Mouse (Mus musculus) erythroblast, embryonic 14.5 days (primary cell): ENCODE data around the gene Ptprk. TPM values are rescaled to one million over a fixed set of nuclear protein-coding genes. Genes with fewer than 3 reads are reported as not detected.

Experiments
- H3K27me3 ChIP-seq: 2 replicates; pipeline ENCODE4 v1.6.1; 2012; ENCODE audit warnings: inconsistent platforms; ENCODE audit not compliant: control insufficient read depth
- H3K36me3 ChIP-seq: 2 replicates; pipeline ENCODE4 v1.6.1; 2012; ENCODE audit warnings: mild to moderate bottlenecking, inconsistent platforms; ENCODE audit not compliant: control insufficient read depth
- H3K4me1 ChIP-seq: 2 replicates; pipeline ENCODE4 v1.6.1; 2012; ENCODE audit warnings: inconsistent platforms; ENCODE audit not compliant: control insufficient read depth
- H3K4me3 ChIP-seq: replicated peaks from 2 replicates; pipeline ENCODE3; 2012; ENCODE audit warnings: moderate library complexity, mild to moderate bottlenecking, inconsistent platforms
- H3K9me3 ChIP-seq: 2 replicates; pipeline ENCODE4 v1.6.1; 2012; ENCODE audit warnings: low read length, inconsistent platforms, mixed read lengths; ENCODE audit not compliant: control insufficient read depth
- GATA1 ChIP-seq: IDR thresholded peaks from 2 replicates; pipeline ENCODE4 v1.6.1; 2012; ENCODE audit warnings: low read length, inconsistent platforms, mixed read lengths
- TAL1 ChIP-seq: IDR thresholded peaks from 3 replicates; pipeline ENCODE4 v1.6.1; 2012; ENCODE audit warnings: low read length, inconsistent platforms, mixed read lengths
- polyA plus RNA-seq: library from polyadenylated mRNA; stranded (reverse); fragments of >175 nt; gene quantifications from 2 replicates; pipeline ENCODE4 v1.2.3, GENCODE M21; 2012

Gene Ptprk
- polyA plus RNA-seq, 1 experiment, result 0.03 TPM

DNA sequence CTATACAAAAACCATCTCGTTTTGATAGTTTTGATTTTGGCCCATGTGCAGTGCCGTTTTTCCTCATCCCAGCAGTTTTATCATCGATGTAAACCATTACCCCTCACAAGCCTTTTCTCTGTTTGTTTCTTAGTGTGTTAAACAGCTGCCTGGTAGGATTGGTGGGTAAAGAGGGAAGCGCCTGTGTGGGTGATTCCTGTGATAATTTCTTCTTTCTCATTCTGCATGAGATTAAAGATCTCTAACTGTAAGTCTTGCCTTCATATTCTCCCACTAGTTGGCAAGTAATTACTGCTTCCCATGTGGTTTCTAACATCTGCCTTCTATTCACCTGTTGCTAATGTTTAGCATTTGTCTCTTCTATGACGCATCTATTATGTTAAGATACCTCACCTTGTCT is 116.8 kb downstream of the Ptprk start:
- Histone ChIP-seq H3K9me3 (no peaks in the 10 kb centered on the region), H3K4me3 (no peak overlapping the region), H3K36me3 (no peaks in the 10 kb centered on the region), H3K4me1 (no peaks in the 10 kb centered on the region), H3K27me3 (no peaks in the 10 kb centered on the region)
- TF ChIP-seq TAL1 (no peak), GATA1 (no peak)

DNA sequence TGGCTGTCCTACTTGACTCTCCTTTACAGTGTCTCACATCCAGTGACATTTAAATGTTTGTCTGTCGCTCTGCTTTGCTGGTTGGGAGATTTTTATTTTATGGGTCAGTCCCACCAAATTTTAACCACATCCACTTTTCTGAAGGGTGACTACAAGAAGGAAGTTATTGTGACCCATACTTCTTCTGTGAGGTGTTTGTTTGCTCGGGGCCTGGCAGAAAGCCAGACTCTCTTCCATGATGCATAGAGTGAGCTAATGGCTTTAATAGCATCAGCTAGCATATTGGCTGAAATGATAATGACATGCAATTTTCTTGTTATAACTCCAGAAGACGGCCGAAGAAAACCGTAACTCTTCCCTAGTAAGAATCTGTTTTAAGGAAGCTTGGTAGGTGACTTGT is 119.0 kb downstream of the Ptprk start:
- H3K4me1 ChIP-seq, result no peaks in the 10 kb centered on the region
- no peaks in the 10 kb centered on the region for H3K9me3 ChIP-seq
- H3K36me3 ChIP-seq, result no peaks in the 10 kb centered on the region
- no peak for TF ChIP-seq GATA1
- no peak for TF ChIP-seq TAL1
- H3K4me3 ChIP-seq, result no peak overlapping the region
- no peaks in the 10 kb centered on the region for H3K27me3 ChIP-seq

DNA sequence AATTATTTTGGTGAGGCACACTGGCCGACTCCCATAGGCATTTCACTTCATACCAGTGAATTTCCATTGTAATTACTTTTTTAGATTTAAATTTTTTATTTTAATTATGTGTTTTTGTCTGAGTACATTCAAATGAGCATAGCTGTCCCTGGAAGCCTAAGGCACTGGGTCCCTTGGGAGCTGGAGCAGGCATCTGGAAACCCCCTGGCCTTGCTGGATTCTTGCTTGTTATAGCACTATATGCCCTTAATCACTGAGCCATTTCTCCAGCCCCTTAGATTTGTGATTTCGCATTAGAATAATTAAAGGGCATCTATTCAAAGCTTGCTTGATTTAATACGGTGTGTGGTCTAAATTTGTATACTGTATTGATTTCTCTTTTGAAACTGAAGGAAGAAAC is 126.0 kb downstream of the Ptprk start:
- TF ChIP-seq GATA1, result no peak
- no peaks in the 10 kb centered on the region for H3K36me3 ChIP-seq
- no peaks in the 10 kb centered on the region for H3K27me3 ChIP-seq
- no peak overlapping the region for H3K4me3 ChIP-seq
- no peaks in the 10 kb centered on the region for H3K9me3 ChIP-seq
- no peaks in the 10 kb centered on the region for H3K4me1 ChIP-seq

DNA sequence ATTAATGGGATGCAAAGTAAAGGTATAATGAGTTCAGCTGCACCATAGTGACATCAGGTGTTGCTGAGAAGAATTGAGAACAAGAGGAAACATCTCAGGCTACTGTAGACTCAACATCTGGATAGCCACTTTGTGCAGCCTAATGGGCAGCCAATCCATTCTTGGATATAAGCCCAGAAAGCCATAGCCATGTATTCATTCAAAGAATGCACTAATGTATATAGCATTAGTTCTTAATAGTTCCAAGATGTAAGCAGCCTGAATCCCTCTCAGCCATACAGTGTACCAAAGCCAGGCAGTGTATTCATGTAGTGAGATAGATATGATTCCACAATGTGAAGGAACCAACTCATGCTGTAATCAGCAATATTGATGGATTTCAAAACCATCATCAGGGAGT is 134.8 kb downstream of the Ptprk start:
- Histone ChIP-seq H3K4me1 (no peaks in the 10 kb centered on the region), H3K4me3 (no peak overlapping the region), H3K27me3 (no peaks in the 10 kb centered on the region), H3K36me3 (no peaks in the 10 kb centered on the region), H3K9me3 (no peaks in the 10 kb centered on the region)
- TF ChIP-seq TAL1 (no peak), GATA1 (no peak)

DNA sequence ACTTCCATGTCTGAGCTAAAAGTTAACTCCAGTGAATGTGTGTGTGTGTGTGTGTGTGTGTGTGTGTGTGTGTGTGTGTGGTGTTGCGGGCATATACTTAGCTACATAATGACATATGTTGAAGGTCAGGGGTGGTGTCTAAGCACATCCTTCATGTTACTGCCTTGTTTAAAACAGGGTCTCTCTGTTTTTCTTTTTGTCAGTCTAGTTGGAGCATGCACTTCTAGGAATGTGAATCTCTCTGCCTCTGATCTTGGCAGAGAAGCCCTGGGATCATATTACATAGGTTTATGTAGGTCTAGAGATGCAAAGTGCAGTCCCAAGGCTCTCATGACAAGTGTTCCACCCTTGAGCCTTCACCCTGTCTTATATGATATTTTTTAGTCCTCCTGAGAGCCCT is 137.5 kb downstream of the Ptprk start:
- Histone ChIP-seq H3K9me3 (no peaks in the 10 kb centered on the region), H3K4me3 (no peak overlapping the region), H3K36me3 (no peaks in the 10 kb centered on the region), H3K4me1 (no peaks in the 10 kb centered on the region), H3K27me3 (no peaks in the 10 kb centered on the region)
- TF ChIP-seq GATA1 (no peak), TAL1 (no peak)

DNA sequence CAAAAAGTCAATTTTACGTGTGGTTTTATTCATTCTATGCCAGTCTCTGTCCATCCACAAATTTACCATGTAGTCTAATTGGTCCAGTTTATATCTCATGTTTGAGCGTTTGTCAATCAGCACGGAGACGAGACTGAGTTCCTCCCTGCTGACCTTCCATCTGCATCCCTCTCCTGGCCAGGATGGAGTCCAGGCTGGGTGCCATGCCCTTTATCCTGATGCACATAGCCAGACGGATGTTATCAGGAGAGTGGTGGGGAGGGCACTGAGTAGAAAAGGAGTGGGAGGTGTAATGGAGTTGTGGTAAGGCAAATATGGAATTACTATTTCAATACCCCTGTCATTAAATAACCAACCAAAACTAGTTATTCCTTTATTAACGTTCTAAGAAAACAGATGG is 140.5 kb downstream of the Ptprk start:
- H3K4me1 ChIP-seq, result no peaks in the 10 kb centered on the region
- TF ChIP-seq TAL1 (no peak), GATA1 (no peak)

DNA sequence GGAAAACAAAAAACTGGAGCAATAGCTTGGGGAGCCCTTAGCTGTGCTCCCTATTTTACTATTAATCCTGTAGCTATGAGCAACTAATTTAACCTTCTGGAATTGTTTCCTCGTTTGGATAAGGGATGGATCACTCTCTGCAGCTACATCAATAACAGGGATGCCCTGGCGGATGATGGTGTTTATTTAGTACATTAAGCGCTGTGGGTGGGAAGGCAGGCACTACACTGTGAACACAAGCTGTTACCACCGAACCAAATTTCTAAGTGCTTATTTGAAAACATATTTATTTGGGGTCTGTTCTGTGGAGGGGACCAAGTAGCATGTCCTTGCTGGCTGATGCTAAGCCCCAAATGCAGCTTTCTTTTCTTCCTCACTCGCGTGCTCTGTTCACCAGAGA is 149.0 kb downstream of the Ptprk start:
- Histone ChIP-seq H3K27me3 (no peaks in the 10 kb centered on the region), H3K9me3 (no peaks in the 10 kb centered on the region), H3K4me3 (no peak overlapping the region), H3K4me1 (no peaks in the 10 kb centered on the region), H3K36me3 (no peaks in the 10 kb centered on the region)
- TF ChIP-seq TAL1, result no peak
- TF ChIP-seq GATA1, result no peak

More for the DNA sequence above, 140.5 kb downstream of the Ptprk start:
- Histone ChIP-seq H3K4me3 (no peak overlapping the region), H3K36me3 (no peaks in the 10 kb centered on the region), H3K27me3 (no peaks in the 10 kb centered on the region), H3K9me3 (no peaks in the 10 kb centered on the region)

DNA sequence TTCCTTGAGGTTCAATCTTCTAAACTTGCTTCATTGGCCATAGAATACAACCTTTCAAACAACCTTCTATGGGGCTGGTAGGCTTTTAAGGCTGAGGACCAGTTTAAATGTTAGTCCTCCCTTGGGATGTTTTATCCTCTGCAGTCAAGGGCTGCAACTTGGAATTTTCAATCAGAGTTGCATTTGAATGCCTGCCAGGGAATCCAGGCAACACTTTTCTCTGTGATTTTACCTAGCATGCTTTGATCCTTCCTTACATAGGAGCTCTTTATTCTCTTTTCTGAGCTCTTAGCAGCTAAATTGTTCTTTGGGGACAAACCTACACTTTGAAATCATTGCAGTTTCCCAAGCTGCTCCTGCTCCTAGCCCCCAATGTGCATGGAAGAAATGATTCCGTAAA is 149.8 kb downstream of the Ptprk start:
- TF ChIP-seq GATA1, result no peak
- TF ChIP-seq TAL1, result no peak
- Histone ChIP-seq H3K27me3 (no peaks in the 10 kb centered on the region), H3K9me3 (no peaks in the 10 kb centered on the region), H3K36me3 (no peaks in the 10 kb centered on the region), H3K4me3 (no peak overlapping the region), H3K4me1 (no peaks in the 10 kb centered on the region)

DNA sequence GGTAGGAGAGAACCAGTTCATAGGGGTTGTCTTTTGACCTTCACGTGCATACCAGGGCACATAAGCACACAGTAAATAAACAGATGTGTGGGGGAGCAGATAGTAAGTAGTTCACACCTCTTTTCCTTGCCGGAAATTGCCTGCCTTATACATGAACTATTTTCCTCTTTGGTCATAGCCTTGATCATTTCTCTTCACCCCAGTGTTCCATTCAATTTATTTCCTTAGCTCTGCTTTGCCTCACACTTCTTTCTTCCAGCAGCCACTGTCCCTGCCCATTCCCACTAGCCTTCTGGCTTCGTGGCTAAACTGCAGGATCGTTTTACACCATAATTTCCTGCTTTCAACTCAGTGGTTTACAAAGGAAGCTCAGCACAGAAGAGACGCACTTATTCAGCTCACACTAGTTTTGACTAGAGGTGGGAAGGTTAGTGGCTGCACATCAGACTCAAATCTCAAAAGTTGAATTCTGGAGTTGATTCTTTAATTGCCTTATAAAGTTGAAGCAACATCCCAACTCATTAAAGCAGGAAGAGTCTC is 151.0 kb downstream of the Ptprk start:
- H3K27me3 ChIP-seq, result no peaks in the 10 kb centered on the region
- H3K36me3 ChIP-seq, result no peaks in the 10 kb centered on the region
- TF ChIP-seq GATA1 (no peak), TAL1 (no peak)
- no peak overlapping the region for H3K4me3 ChIP-seq
- no peaks in the 10 kb centered on the region for H3K9me3 ChIP-seq
- no peaks in the 10 kb centered on the region for H3K4me1 ChIP-seq

DNA sequence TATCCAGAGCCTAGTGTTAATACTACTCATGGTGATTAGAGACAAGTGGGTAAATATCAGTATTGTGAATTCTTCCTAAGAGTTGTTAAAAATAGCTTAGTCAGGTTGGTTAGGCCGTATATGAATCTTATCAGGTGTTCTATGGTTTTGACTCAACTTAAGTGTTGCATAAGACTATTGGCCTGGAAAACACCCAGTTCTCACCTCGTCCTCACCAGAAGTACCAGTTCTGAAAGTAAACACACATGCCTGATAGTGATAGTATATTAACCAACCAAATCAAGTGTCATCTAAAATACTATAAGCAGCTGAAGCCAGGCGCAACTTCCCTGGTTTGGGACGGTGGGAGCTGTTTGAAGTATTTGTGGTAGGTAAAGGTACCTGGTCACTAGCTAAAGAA is 153.1 kb downstream of the Ptprk start:
- no peak overlapping the region for H3K4me3 ChIP-seq
- H3K9me3 ChIP-seq, result no peaks in the 10 kb centered on the region
- no peaks in the 10 kb centered on the region for H3K36me3 ChIP-seq
- H3K4me1 ChIP-seq, result no peaks in the 10 kb centered on the region
- TF ChIP-seq TAL1 (no peak), GATA1 (no peak)
- no peaks in the 10 kb centered on the region for H3K27me3 ChIP-seq
